In the genomic region with DNA sequence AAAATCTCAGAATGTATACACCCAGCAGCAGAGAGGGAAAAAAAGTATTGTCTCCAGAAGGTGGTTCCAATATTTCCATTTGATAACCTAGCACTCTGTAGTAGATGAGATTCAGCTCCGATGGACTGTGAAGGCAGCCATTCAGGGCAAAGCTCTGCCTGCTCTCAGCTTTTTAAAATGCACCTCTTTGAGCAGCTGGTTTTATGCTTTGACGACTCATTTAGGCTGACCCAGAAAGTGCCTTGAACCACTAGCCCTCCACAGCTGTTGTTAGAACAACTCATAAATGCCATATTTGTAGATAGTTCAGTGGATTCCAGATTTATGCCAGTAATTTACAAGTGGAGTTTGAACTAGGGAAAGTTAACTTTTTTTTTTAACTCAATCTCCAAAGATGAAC, we compare ENCODE assay signal across 13 mouse cellular contexts. TPM values are rescaled to one million over a fixed set of nuclear protein-coding genes. Genes with fewer than 3 reads are reported as not detected.
"Had no signal": no experiment of that assay in that cellular context is flagged by ENCODE, and none has a peak within 500 bp of the region (broad histone marks: within the 10 kb centered on the region; RNA-seq: fewer than 3 reads in every experiment).

No protein-coding gene starts in this region.

- H3K27ac ChIP-seq: left cerebral cortex, adult 2 months; limb, embryonic 10.5 days; liver, embryonic 15.5 days; lung, embryonic 15.5 days; neural tube, embryonic 12.5 days had no signal

- H3K4me3 ChIP-seq: left cerebral cortex, adult 2 months; limb, embryonic 10.5 days; liver, embryonic 15.5 days; lung, embryonic 15.5 days; neural tube, embryonic 12.5 days had no signal

- DNase-seq: kidney, adult 8-10 months; kidney, postnatal 14 days; midbrain, embryonic 14.5 days; right cerebral cortex, adult 18-20 months; right cerebral cortex, postnatal 25 days; thymus, postnatal 4 days had no signal

RNA-seq across cellular contexts. Expression of gene Vgll3, which starts 5.7 kb away (rescaled TPM):
- total RNA-seq: megakaryocyte progenitor cell, adult 5-6 weeks; neutrophil, adult 5-6 weeks had no signal
